In genomic region chr19:45081841-45082550, GRCm38 (mm10) we compare ENCODE assay signal across 7 mouse cellular contexts. TPM values are rescaled to one million over a fixed set of nuclear protein-coding genes. Genes with fewer than 3 reads are reported as not detected.
A peak's percentile ranks its signal among the peaks of the same experiment; 100 is the strongest.
DNase-seq lines count a peak whose midpoint lies in the region; ATAC-seq and TF ChIP-seq lines count a peak whose summit lies in the region.

No protein-coding gene starts in this region.

- no peak overlapping the region for H3K4me3 ChIP-seq in layer of hippocampus, adult 2 months
- H3K4me3 ChIP-seq in C2C12 (ENCODE audit: insufficient read depth, poor library complexity, severe bottlenecking): no peak overlapping the region
- no peak overlapping the region for H3K4me3 ChIP-seq in MEL (ENCODE audit: control insufficient read depth in 1 of 2, insufficient read depth in 1 of 2, low read depth in 2 of 2, low read length in 2 of 2)
- H3K4me3 ChIP-seq in limb, embryonic 10.5 days: no peak overlapping the region

- DNase-seq in layer of hippocampus, adult 2 months (ENCODE audit: low spot score in 2 of 2): peak in 1 of 2 experiments; percentile 44
- DNase-seq in layer of hippocampus, adult 18-20 months (ENCODE audit: low spot score in 2 of 2): no peak
- DNase-seq in MEL (ENCODE audit: low read depth, low spot score): peak; percentile 82
- peak; percentile 71 for DNase-seq in limb, embryonic 10.5 days (ENCODE audit: low spot score)
- peak; percentile 72 for DNase-seq in thymus, postnatal 14 days

- 22% methylated on average over 11 of the region's 11 CpGs for WGBS in limb, embryonic 10.5 days

- peak; percentile 77 for TF ChIP-seq CTCF in layer of hippocampus, adult 2 months (conservative IDR thresholded peaks at IDR 0.05)
- TF ChIP-seq CTCF in C2C12 (IDR thresholded peaks at IDR 0.05; ENCODE audit: control insufficient read depth, insufficient read depth, insufficient read length) (peak; percentile 18), MEL (IDR thresholded peaks at IDR 0.05 in 2 of 3, conservative IDR thresholded peaks at IDR 0.05 in 1 of 3; ENCODE audit: control insufficient read depth in 1 of 3, insufficient read depth in 1 of 3, low read depth in 2 of 3, low read length in 3 of 3, poor library complexity in 1 of 3, severe bottlenecking in 1 of 3) (peak; percentile 80 to 85 (median 83))

- no peak overlapping the region for H3K27ac ChIP-seq in layer of hippocampus, adult 2 months
- no peak overlapping the region for H3K27ac ChIP-seq in MEL (ENCODE audit: control insufficient read depth, low read depth, low read length)
- no peak overlapping the region for H3K27ac ChIP-seq in limb, embryonic 10.5 days

- no peaks in the 10 kb centered on the region for H3K79me3 ChIP-seq in C2C12 (ENCODE audit: low read depth)

- H3K9ac ChIP-seq in MEL (ENCODE audit: control insufficient read depth, low read depth, low read length, poor library complexity, severe bottlenecking): no peak overlapping the region

- peak; percentile 34; the same call in 1 of the 2 replicates for ATAC-seq in common myeloid progenitor, adult 5-6 weeks (replicated peaks; ENCODE audit: low read depth, poor library complexity, severe bottlenecking)

- H3K27me3 ChIP-seq in C2C12 (ENCODE audit: control insufficient read depth, insufficient read depth, insufficient read length): peaks cover 20% of the 10 kb centered on the region
- peaks cover 4 to 9% of the 10 kb centered on the region in 2 experiments for H3K27me3 ChIP-seq in MEL (ENCODE audit: control insufficient read depth in 1 of 2, insufficient read depth in 2 of 2, low read length in 2 of 2)
- H3K27me3 ChIP-seq in limb, embryonic 10.5 days (ENCODE audit: low read depth, poor library complexity, severe bottlenecking): peaks cover 100% of the 10 kb centered on the region

- H3K79me2 ChIP-seq in C2C12 (ENCODE audit: control insufficient read depth, insufficient read depth) (no peaks in the 10 kb centered on the region), MEL (ENCODE audit: control insufficient read depth, insufficient read depth, low read length, poor library complexity) (no peaks in the 10 kb centered on the region; the same call in 1 of the 2 replicates)

- no peak overlapping the region for H3ac ChIP-seq in C2C12 (ENCODE audit: control insufficient read depth, insufficient read length, low read depth)

- no peaks in the 10 kb centered on the region for H3K9me3 ChIP-seq in MEL (replicated peaks; ENCODE audit: insufficient read depth, low read length)
- no peaks in the 10 kb centered on the region for H3K9me3 ChIP-seq in limb, embryonic 10.5 days (replicated peaks)

- no peaks in the 10 kb centered on the region for H3K36me3 ChIP-seq in C2C12 (ENCODE audit: control insufficient read depth, insufficient read depth)
- peaks cover 0 to 10% of the 10 kb centered on the region in 2 experiments; a peak in 2 of 4 replicates for H3K36me3 ChIP-seq in MEL (ENCODE audit: control insufficient read depth in 1 of 2, insufficient read depth in 2 of 2, low read length in 2 of 2)
- no peaks in the 10 kb centered on the region for H3K36me3 ChIP-seq in limb, embryonic 10.5 days

- TF ChIP-seq RAD21 in MEL (IDR thresholded peaks at IDR 0.05; ENCODE audit: low read depth, low read length): peak; percentile 15; the same call in 1 of the 2 replicates

- H3K4me1 ChIP-seq in MEL (ENCODE audit: control insufficient read depth in 1 of 2, insufficient read depth in 2 of 2, low read length in 2 of 2): peaks cover 0 to 15% of the 10 kb centered on the region in 2 experiments; a peak in 2 of 4 replicates
- H3K4me1 ChIP-seq in limb, embryonic 10.5 days: peaks cover 70% of the 10 kb centered on the region

- TF ChIP-seq EP300 in MEL (IDR thresholded peaks at IDR 0.05; ENCODE audit: low read depth in 1 of 2, low read length in 2 of 2): no peak

- no peak for TF ChIP-seq POLR2A in MEL (IDR thresholded peaks at IDR 0.05; ENCODE audit: control insufficient read depth in 1 of 2, insufficient read depth in 1 of 2, low read depth in 1 of 2, low read length in 2 of 2, poor library complexity in 1 of 2)

TF ChIP-seq in C2C12, 6 proteins besides CTCF, POLR2A, EP300 and RAD21:
- TF ChIP-seq USF1 (IDR thresholded peaks at IDR 0.05; ENCODE audit: low read depth): no peak
- TF ChIP-seq MYOG (IDR thresholded peaks at IDR 0.05; ENCODE audit: control insufficient read depth, extremely low read depth, insufficient read length): no peak
- TF ChIP-seq CEBPB (IDR thresholded peaks at IDR 0.05; ENCODE audit: low read depth): no peak
- no peak for TF ChIP-seq MAX (IDR thresholded peaks at IDR 0.05)
- no peak for TF ChIP-seq FOSL1 (IDR thresholded peaks at IDR 0.05; ENCODE audit: insufficient read depth, low read length, poor library complexity, severe bottlenecking)
- TF ChIP-seq MYOD1 (IDR thresholded peaks at IDR 0.05; ENCODE audit: control insufficient read depth, insufficient read length, low read depth): no peak
TF ChIP-seq in C2C12: peak in this region for 0.

TF ChIP-seq in MEL, 35 proteins besides CTCF, POLR2A, EP300 and RAD21:
- TF ChIP-seq GABPA (IDR thresholded peaks at IDR 0.05; ENCODE audit: low read depth, low read length) (no peak), SIN3A (IDR thresholded peaks at IDR 0.05; ENCODE audit: low read length) (0 out of 2 replicates have a peak, but pooled peaks have one; percentile 12), CHD1 (IDR thresholded peaks at IDR 0.05; ENCODE audit: low read depth, low read length) (no peak), SMC3 (IDR thresholded peaks at IDR 0.05; ENCODE audit: low read depth, low read length) (peak; percentile 38), NELFE (IDR thresholded peaks at IDR 0.05; ENCODE audit: low read depth, low read length) (no peak), ELF1 (IDR thresholded peaks at IDR 0.05; ENCODE audit: low read depth, low read length) (peak; percentile 13; the same call in 1 of the 2 replicates)

RNA-seq across cellular contexts. Expression of gene Kazald1, which starts 7.0 kb away (rescaled TPM):
- 1 to 10 TPM; 1.4 to 1.9 TPM for total RNA-seq in layer of hippocampus, adult 2 months (2021)
- 1 to 10 TPM; 1.3 to 2.4 TPM for total RNA-seq in layer of hippocampus, adult 18-20 months (2021)
- polyA plus RNA-seq in C2C12 (2012; fragmentation: generic; extraction: Trizol): 7.8 TPM
- total RNA-seq in MEL (2012; rRNA removed): 0.33 and 0.39 TPM in 2 replicates
- polyA plus RNA-seq in MEL (2012; ENCODE audit: insufficient read depth in 1 of 2, insufficient read length in 2 of 2, low read depth in 1 of 2, low replicate concordance in 2 of 2, missing spikeins in 1 of 2): 1 to 10 TPM in 1 of 2 experiments, not detected in 1; 1.5 TPM
- total RNA-seq in common myeloid progenitor, adult 5-6 weeks (2017): 0.50 and 1.1 TPM in 2 replicates
- 1.0 and 1.5 TPM in 2 replicates for polyA plus RNA-seq in limb, embryonic 10.5 days (2016; fragmentation: Nextera tagmentation; extraction: Ambion mirVana)

RNA-seq across cellular contexts. Expression of gene Sfxn3, which starts 34.7 kb away (rescaled TPM):
- total RNA-seq in layer of hippocampus, adult 2 months (2021): 10 to 100 TPM; 87.3 to 99.8 TPM
- total RNA-seq in layer of hippocampus, adult 18-20 months (2021): 100 to 1,000 TPM in 1 of 2 experiments, 10 to 100 TPM in 1; 89.4 to 103 TPM
- 29.2 TPM for polyA plus RNA-seq in C2C12 (2012; fragmentation: generic; extraction: Trizol)
- total RNA-seq in MEL (2012; rRNA removed): 3.6 and 5.0 TPM in 2 replicates
- polyA plus RNA-seq in MEL (2012; ENCODE audit: insufficient read depth in 1 of 2, insufficient read length in 2 of 2, low read depth in 1 of 2, low replicate concordance in 2 of 2, missing spikeins in 1 of 2): 10 to 100 TPM in 1 of 2 experiments, not detected in 1; 10.6 TPM
- total RNA-seq in common myeloid progenitor, adult 5-6 weeks (2017): 8.6 and 11.0 TPM in 2 replicates
- 4.6 and 8.4 TPM in 2 replicates for polyA plus RNA-seq in limb, embryonic 10.5 days (2016; fragmentation: Nextera tagmentation; extraction: Ambion mirVana)

RNA-seq across cellular contexts. Expression of gene Pdzd7, which starts 36.5 kb away (rescaled TPM):
- total RNA-seq in layer of hippocampus, adult 2 months (2021): 1 to 10 TPM; 2.1 to 3.3 TPM
- total RNA-seq in layer of hippocampus, adult 18-20 months (2021): 1 to 10 TPM; 1.8 to 2.6 TPM
- polyA plus RNA-seq in C2C12 (2012; fragmentation: generic; extraction: Trizol): 0.14 TPM
- 0.08 and 0.10 TPM in 2 replicates for total RNA-seq in MEL (2012; rRNA removed)
- under 1 TPM in 1 of 2 experiments, not detected in 1; 0.56 TPM for polyA plus RNA-seq in MEL (2012; ENCODE audit: insufficient read depth in 1 of 2, insufficient read length in 2 of 2, low read depth in 1 of 2, low replicate concordance in 2 of 2, missing spikeins in 1 of 2)
- 0.23 TPM in 1 of 2 replicates, not detected in the other for total RNA-seq in common myeloid progenitor, adult 5-6 weeks (2017)
- polyA plus RNA-seq in limb, embryonic 10.5 days (2016; fragmentation: Nextera tagmentation; extraction: Ambion mirVana): 0.20 and 0.28 TPM in 2 replicates

Comparison
In these comparisons a context has a peak if more than half of its experiments do, and no peak if none do; other contexts are left out.
1. DNase-seq: peak in MEL (single experiment), limb, embryonic 10.5 days (single experiment) and thymus, postnatal 14 days (single experiment); none in layer of hippocampus, adult 18-20 months (0 of 2).
2. CTCF ChIP-seq: peak in every context shown above with its lines; median percentile 83 in MEL; 77 in layer of hippocampus, adult 2 months; 18 in C2C12.